In genomic region chr4:150488767-150489166, GRCm38 (mm10) we compare ENCODE assay signal across 8 mouse cellular contexts.
A peak's percentile ranks its signal among the peaks of the same experiment; 100 is the strongest.
DNase-seq lines count a peak whose midpoint lies in the region; ATAC-seq and TF ChIP-seq lines count a peak whose summit lies in the region.

No protein-coding gene starts in this region.

- no peak for TF ChIP-seq CTCF in hindbrain, postnatal 0 days (IDR thresholded peaks at IDR 0.05; ENCODE audit: low read depth)

- peak overlapping the region; percentile 63 for H3K4me2 ChIP-seq in lung, embryonic 15.5 days
- peak overlapping the region; percentile 60 for H3K4me2 ChIP-seq in hindbrain, postnatal 0 days (ENCODE audit: low read depth, low read length)
- H3K4me2 ChIP-seq in midbrain, embryonic 16.5 days (ENCODE audit: low read length), result peak overlapping the region; percentile 81

- ATAC-seq in cerebellum, adult (ENCODE audit: insufficient number of reproducible peaks, low FRiP score, low TSS enrichment), result no peak
- ATAC-seq in lung, embryonic 15.5 days (ENCODE audit: borderline replicate concordance, extremely low read depth, low FRiP score, low TSS enrichment), result no peak
- peak; percentile 25; the same call in 1 of the 2 replicates for ATAC-seq in hindbrain, postnatal 0 days
- ATAC-seq in midbrain, embryonic 16.5 days, result peak; percentile 26; the same call in 1 of the 2 replicates

- peak overlapping the region; percentile 78 for H3K27ac ChIP-seq in lung, embryonic 15.5 days
- H3K27ac ChIP-seq in hindbrain, postnatal 0 days, result peak overlapping the region; percentile 82
- H3K27ac ChIP-seq in midbrain, embryonic 16.5 days (ENCODE audit: low read length), result peak overlapping the region; percentile 87

- H3K4me3 ChIP-seq in lung, embryonic 15.5 days, result peak overlapping the region; percentile 32
- H3K4me3 ChIP-seq in hindbrain, postnatal 0 days (ENCODE audit: low read length), result peak overlapping the region; percentile 37
- H3K4me3 ChIP-seq in midbrain, embryonic 16.5 days (ENCODE audit: low read depth, low read length), result peak overlapping the region; percentile 45

- peak overlapping the region; percentile 36; the same call in 1 of the 2 replicates for H3K9ac ChIP-seq in lung, embryonic 15.5 days
- peak overlapping the region; percentile 58 for H3K9ac ChIP-seq in hindbrain, postnatal 0 days (replicated peaks; ENCODE audit: low read length)
- peak overlapping the region; percentile 64 for H3K9ac ChIP-seq in midbrain, embryonic 16.5 days (ENCODE audit: low read depth, low read length)

- peaks cover 27% of the 10 kb centered on the region for H3K4me1 ChIP-seq in lung, embryonic 15.5 days
- H3K4me1 ChIP-seq in hindbrain, postnatal 0 days (ENCODE audit: insufficient read depth, low read length), result peaks cover 16% of the 10 kb centered on the region; the same call in 1 of the 2 replicates
- peaks cover 35% of the 10 kb centered on the region for H3K4me1 ChIP-seq in midbrain, embryonic 16.5 days (ENCODE audit: control insufficient read depth, insufficient read depth, low read length)

- DNase-seq in cerebellum, adult 11-12 months, result peak; percentile 26
- DNase-seq in lung, adult 18-20 months, result no peak
- DNase-seq in hindbrain, postnatal 0 days (ENCODE audit: low spot score), result peak; percentile 14
- no peak for DNase-seq in yolk sac, embryonic 10.5 days (ENCODE audit: low spot score)
- no peak for DNase-seq in c-Kit-positive CD71-positive TER-119-positive erythroid progenitor cells, embryonic 14.5 days (ENCODE audit: low spot score)

- no peaks in the 10 kb centered on the region for H3K27me3 ChIP-seq in lung, embryonic 15.5 days
- H3K27me3 ChIP-seq in hindbrain, postnatal 0 days (ENCODE audit: insufficient read depth, low read length), result no peaks in the 10 kb centered on the region
- H3K27me3 ChIP-seq in midbrain, embryonic 16.5 days (ENCODE audit: control insufficient read depth, insufficient read depth, low read depth, low read length), result no peaks in the 10 kb centered on the region

- 0 out of 2 replicates have a peak, but pooled peaks cover 3% of the 10 kb centered on the region for H3K36me3 ChIP-seq in lung, embryonic 15.5 days
- no peaks in the 10 kb centered on the region for H3K36me3 ChIP-seq in hindbrain, postnatal 0 days (ENCODE audit: insufficient read depth, low read length)
- H3K36me3 ChIP-seq in midbrain, embryonic 16.5 days (ENCODE audit: control insufficient read depth, insufficient read depth, low read length), result no peaks in the 10 kb centered on the region

- WGBS in lung, embryonic 15.5 days, result 32% methylated on average over 4 of the region's 4 CpGs
- 32% methylated on average over 4 of the region's 4 CpGs for WGBS in hindbrain, postnatal 0 days
- 45% methylated on average over 4 of the region's 4 CpGs for WGBS in midbrain, embryonic 16.5 days

- no peaks in the 10 kb centered on the region for H3K9me3 ChIP-seq in lung, embryonic 15.5 days
- H3K9me3 ChIP-seq in hindbrain, postnatal 0 days (ENCODE audit: low read length), result no peaks in the 10 kb centered on the region
- no peaks in the 10 kb centered on the region for H3K9me3 ChIP-seq in midbrain, embryonic 16.5 days (replicated peaks; ENCODE audit: control insufficient read depth, low read length, poor library complexity, severe bottlenecking)

Comparison
In these comparisons a context has a peak if more than half of its experiments do, and no peak if none do; other contexts are left out.
1. DNase-seq: peak in cerebellum, adult 11-12 months (single experiment) and hindbrain, postnatal 0 days (single experiment); none in lung, adult 18-20 months (0 of 2), yolk sac, embryonic 10.5 days (single experiment) and c-Kit-positive CD71-positive TER-119-positive erythroid progenitor cells, embryonic 14.5 days (single experiment).
2. ATAC-seq: peak in hindbrain, postnatal 0 days (single experiment) and midbrain, embryonic 16.5 days (single experiment); none in cerebellum, adult (single experiment) and lung, embryonic 15.5 days (single experiment).
3. Peak in every context shown above with its lines, with median percentiles within 50 percentile points of each other: H3K27ac ChIP-seq, H3K4me2 ChIP-seq, H3K4me3 ChIP-seq and H3K9ac ChIP-seq.